Mouse (Mus musculus): ENCODE results near the gene D17Wsu92e. TPM values are rescaled to one million over a fixed set of nuclear protein-coding genes. Genes with fewer than 3 reads are reported as not detected.

The D17Wsu92e gene
- polyA plus RNA-seq, 1 experiment from 2014 or later, result 11.4 TPM

DNA sequence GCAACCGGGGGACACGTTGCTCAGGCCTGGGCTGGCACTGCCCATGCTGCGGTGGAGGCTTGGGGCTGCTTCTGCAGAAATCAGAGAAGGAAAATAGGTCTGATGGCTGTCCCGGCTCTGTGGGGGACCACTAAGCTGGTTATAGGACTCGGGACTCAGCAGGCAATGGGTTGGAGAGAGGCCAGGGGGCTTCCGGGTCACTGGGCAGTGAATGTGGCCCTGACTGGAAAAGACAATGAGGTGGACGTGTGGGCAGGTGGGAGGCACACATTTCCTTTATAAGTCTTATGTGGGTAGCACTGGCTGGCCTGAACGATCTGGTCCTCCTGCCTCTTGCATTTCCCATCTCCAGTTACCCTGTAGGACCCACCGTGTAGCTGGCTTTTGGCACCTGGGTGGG is 100.1 kb downstream of the D17Wsu92e start:
- no peaks in the 10 kb centered on the region for H3K27me3 ChIP-seq (replicated peaks)
- WGBS, result 41% methylated on average over 9 of the region's 9 CpGs
- no peaks in the 10 kb centered on the region for H3K36me3 ChIP-seq (replicated peaks)
- H3K9me3 ChIP-seq, result no peaks in the 10 kb centered on the region
- no peak overlapping the region for H3K4me2 ChIP-seq
- no peak overlapping the region for H3K9ac ChIP-seq
- no peak for ATAC-seq (replicated peaks)
- H3K4me3 ChIP-seq, result no peak overlapping the region
- peaks cover 16% of the 10 kb centered on the region for H3K4me1 ChIP-seq
- H3K27ac ChIP-seq, result no peak overlapping the region

DNA sequence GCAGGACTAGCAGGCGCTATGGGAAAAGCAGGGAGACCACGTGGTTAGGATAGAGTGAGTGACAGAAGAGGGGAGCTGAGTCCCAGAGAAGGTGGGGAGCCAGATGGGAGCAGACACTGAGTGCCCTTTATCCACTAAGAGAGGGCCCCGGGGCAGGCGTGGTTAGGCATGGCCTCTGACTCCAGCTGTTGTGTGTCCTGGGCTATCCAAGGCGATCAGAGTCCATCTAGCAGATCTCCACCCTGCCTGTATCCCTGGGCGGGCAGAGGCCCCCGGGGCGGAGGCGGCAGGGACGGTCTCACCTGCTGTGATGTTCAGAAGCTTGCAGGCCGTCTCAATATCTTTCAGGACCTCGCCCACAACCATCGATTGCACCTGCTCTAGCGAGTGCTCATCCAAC is 100.8 kb downstream of the D17Wsu92e start:
- H3K27ac ChIP-seq, result no peak overlapping the region
- no peak overlapping the region for H3K4me3 ChIP-seq
- no peak overlapping the region for H3K9ac ChIP-seq
- H3K9me3 ChIP-seq, result no peaks in the 10 kb centered on the region
- WGBS, result 70% methylated on average over 14 of the region's 14 CpGs
- ATAC-seq (replicated peaks), result no peak
- no peaks in the 10 kb centered on the region for H3K27me3 ChIP-seq (replicated peaks)
- peaks cover 13% of the 10 kb centered on the region for H3K4me1 ChIP-seq
- no peaks in the 10 kb centered on the region for H3K36me3 ChIP-seq (replicated peaks)
- no peak overlapping the region for H3K4me2 ChIP-seq

DNA sequence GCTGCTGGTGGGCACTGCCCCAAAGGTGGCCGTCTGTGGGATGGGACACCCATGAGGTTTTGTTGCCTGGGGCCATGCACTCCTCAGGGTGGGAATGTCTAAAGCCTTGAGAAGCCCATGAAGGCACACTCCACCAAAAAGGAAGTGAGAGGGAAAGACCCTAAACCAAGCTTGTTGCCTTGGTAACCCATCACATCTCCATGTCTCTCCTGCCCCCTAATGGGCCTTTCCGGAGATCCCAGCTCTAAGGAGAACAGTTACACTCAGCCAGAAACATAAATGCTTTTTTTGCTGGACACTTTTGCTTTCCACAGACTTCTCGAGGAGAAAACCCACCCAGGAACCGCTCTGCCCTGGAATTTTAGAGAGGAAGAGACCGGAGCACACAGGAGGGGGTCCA is 102.2 kb downstream of the D17Wsu92e start:
- H3K27me3 ChIP-seq (replicated peaks), result no peaks in the 10 kb centered on the region
- ATAC-seq (replicated peaks), result 0 out of 2 replicates have a peak, but pooled peaks have one; percentile 5
- H3K27ac ChIP-seq, result no peak overlapping the region
- no peaks in the 10 kb centered on the region for H3K9me3 ChIP-seq
- 53% methylated on average over 5 of the region's 5 CpGs for WGBS
- no peak overlapping the region for H3K9ac ChIP-seq
- H3K4me3 ChIP-seq, result no peak overlapping the region
- no peak overlapping the region for H3K4me2 ChIP-seq
- peaks cover 13% of the 10 kb centered on the region for H3K4me1 ChIP-seq
- H3K36me3 ChIP-seq (replicated peaks), result no peaks in the 10 kb centered on the region

DNA sequence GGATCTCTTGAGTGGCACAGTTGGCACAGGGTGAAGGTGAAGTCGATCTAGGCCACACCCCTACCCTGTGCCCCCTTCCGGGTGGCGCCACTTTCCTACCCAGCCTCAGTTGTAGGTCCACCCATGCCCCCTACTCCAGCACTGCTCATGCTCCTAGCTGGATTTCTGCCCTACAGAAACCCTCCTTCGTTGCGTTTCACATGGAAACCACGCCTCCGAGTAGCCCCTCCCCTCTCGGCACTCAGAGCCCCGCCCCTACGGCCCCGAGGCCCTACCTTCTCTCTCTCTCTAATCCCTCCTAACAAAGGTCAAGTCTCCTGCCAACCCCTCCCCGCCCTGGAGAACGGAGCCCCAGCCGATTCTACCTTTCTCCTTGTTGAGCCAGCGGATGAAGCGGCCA is 103.6 kb downstream of the D17Wsu92e start:
- 0 out of 2 replicates have a peak overlapping the region, but pooled peaks have one; percentile 1 for H3K9ac ChIP-seq
- peak overlapping the region; percentile 45 for H3K4me2 ChIP-seq

DNA sequence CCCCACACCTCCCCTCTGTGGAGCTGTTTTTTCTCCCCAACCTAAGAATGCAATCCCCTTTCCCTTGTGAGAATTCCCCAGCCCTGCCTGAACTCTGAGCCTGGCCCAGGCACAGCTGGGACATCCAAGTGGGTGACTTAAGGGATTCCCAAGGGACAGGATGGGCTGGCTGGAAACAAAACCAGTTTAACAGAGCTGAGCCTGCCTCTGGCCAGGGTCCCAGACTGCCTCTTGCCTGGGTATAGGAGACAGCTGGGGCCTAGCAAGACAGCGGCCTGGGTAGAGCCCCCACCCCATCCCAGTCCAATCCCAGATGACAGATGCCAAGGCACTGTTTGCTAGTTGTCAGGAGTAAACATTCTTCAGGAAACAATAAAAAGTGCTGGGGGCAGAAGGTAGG is 107.6 kb downstream of the D17Wsu92e start:
- Histone ChIP-seq H3K9ac (no peak overlapping the region), H3K36me3 (replicated peaks) (no peaks in the 10 kb centered on the region), H3K4me1 (peaks cover 11% of the 10 kb centered on the region), H3K27me3 (replicated peaks) (no peaks in the 10 kb centered on the region), H3K4me3 (no peak overlapping the region), H3K27ac (no peak overlapping the region), H3K4me2 (no peak overlapping the region), H3K9me3 (no peaks in the 10 kb centered on the region)
- ATAC-seq (replicated peaks), result no peak
- WGBS, result 52% methylated on average over 1 of the region's 1 CpGs

More for the DNA sequence above, 103.6 kb downstream of the D17Wsu92e start:
- Histone ChIP-seq H3K27me3 (replicated peaks) (no peaks in the 10 kb centered on the region), H3K4me3 (peak overlapping the region; percentile 23), H3K27ac (no peak overlapping the region), H3K4me1 (peaks cover 13% of the 10 kb centered on the region), H3K36me3 (replicated peaks) (no peaks in the 10 kb centered on the region), H3K9me3 (no peaks in the 10 kb centered on the region)
- WGBS, result 4% methylated on average over 16 of the region's 16 CpGs
- ATAC-seq (replicated peaks), result peak; percentile 58; the same call in 1 of the 2 replicates

DNA sequence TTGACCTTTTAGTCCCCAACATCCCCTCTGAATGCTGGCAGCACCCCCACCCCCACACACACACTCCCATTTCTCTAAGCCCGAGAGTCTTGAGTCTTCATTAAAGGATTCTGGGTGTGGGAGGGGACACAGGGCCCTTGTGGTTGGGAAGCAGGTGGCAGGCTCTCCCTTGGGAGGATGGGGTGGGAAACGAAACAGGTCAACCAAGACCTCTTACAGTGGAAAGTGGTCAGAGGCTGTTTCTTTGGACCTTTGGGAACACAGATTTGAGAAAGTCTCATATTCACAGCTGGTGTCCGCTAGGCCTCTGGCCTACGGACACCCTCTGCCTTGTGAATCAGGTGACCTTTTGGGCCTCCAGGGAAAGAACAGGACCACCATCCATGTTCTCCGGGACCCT is 110.8 kb downstream of the D17Wsu92e start:
- ATAC-seq (replicated peaks), result no peak
- no peak overlapping the region for H3K27ac ChIP-seq
- no peak overlapping the region for H3K9ac ChIP-seq
- peaks cover 4% of the 10 kb centered on the region; the same call in 1 of the 2 replicates for H3K4me1 ChIP-seq
- peaks cover 10% of the 10 kb centered on the region for H3K27me3 ChIP-seq (replicated peaks)
- H3K36me3 ChIP-seq (replicated peaks), result no peaks in the 10 kb centered on the region; the same call in 1 of the 2 replicates
- H3K9me3 ChIP-seq, result no peaks in the 10 kb centered on the region
- no peak overlapping the region for H3K4me3 ChIP-seq
- no peak overlapping the region for H3K4me2 ChIP-seq
- WGBS, result 77% methylated on average over 5 of the region's 5 CpGs

DNA sequence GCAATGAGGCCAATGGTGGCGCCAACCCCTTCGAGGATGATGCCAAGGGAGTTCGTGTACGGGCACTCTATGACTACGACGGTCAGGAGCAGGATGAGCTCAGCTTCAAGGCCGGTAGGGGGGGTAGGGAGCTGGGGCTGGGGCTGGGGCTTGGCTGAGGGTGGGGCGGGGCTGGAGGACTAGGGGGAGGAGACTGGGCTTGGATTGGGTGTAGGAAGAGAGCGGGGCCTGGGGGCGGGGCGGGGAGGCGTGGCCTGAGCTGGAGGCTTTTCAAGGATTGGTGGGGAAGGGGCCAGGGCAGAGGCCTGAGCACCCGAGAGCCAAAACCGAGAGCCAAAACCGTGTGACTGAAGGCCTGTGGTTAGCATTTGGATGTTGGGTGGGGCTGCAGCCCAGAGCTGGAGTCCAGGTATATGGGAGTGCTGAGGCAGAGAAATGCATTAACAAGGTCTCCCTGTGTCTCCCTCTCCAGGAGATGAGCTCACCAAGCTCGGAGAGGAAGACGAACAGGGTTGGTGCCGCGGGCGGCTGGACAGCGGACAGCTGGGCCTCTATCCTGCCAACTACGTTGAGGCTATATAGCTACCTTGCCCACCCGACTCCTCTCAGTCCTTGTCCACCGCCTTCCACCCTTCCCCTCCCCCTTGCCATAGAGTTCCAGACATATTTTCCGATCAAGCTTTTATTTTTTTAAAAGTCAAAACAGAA is 112.3 kb downstream of the D17Wsu92e start:
- peak overlapping the region; percentile 46 for H3K4me2 ChIP-seq
- peak; percentile 76 for ATAC-seq (replicated peaks)
- peaks cover 11% of the 10 kb centered on the region for H3K27me3 ChIP-seq (replicated peaks)
- peaks cover 4% of the 10 kb centered on the region; the same call in 1 of the 2 replicates for H3K4me1 ChIP-seq
- no peak overlapping the region for H3K27ac ChIP-seq
- no peaks in the 10 kb centered on the region for H3K9me3 ChIP-seq
- no peak overlapping the region for H3K9ac ChIP-seq
- WGBS, result 6% methylated on average over 25 of the region's 25 CpGs
- H3K4me3 ChIP-seq, result peak overlapping the region; percentile 15; the same call in 1 of the 2 replicates
- no peaks in the 10 kb centered on the region; the same call in 1 of the 2 replicates for H3K36me3 ChIP-seq (replicated peaks)

DNA sequence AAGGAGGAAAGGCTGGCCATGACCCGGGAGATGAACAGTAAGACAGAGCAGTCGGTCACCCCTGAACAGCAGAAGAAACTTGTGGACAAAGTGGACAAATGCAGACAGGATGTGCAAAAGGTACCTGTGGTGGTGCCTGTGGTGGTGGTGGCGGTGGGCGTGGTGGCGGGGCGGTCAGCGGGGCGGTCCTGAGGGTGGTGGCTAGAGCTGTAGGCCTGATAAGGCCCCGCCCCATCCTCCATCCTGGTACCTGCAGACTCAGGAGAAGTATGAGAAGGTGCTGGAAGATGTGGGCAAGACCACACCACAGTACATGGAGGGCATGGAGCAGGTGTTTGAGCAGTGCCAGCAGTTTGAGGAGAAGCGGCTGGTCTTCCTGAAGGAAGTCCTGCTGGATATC is 114.8 kb downstream of the D17Wsu92e start:
- Histone ChIP-seq H3K27me3 (replicated peaks) (peaks cover 11% of the 10 kb centered on the region), H3K4me3 (no peak overlapping the region), H3K4me2 (no peak overlapping the region), H3K9ac (no peak overlapping the region), H3K36me3 (replicated peaks) (no peaks in the 10 kb centered on the region; the same call in 1 of the 2 replicates), H3K9me3 (no peaks in the 10 kb centered on the region), H3K27ac (no peak overlapping the region), H3K4me1 (peaks cover 22% of the 10 kb centered on the region)
- 45% methylated on average over 10 of the region's 10 CpGs for WGBS
- ATAC-seq (replicated peaks), result no peak

DNA sequence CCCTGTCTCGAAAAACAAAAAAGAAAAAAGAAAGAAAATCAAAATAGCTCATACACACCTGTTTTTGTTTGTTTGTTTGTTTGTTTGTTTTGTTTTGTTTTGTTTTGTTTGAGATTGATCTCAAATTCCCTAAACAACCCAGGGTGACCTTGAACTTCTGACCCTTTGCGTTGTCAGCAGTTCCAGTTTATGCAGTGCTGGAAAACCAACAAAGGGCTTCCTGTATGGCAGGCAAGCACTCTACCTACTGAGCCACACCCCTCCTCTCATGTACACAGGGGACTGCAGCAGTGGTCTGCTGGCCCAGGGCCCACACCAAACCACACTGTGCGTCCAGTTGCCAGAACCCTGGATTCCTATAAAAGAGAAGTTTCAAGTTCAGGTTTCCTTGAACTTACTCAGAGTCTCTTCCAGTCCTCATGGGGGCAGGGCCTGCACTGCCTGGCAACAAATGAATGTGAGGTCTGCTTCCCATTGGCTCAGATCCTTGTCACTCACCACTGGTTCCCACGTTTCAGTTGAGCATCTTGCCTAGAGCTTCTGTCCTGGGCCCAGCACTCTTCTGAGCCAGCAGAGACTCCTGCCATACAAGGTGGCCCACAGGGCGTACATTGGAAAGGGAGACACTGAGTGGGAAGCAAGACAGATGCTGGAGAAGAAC is 116.4 kb downstream of the D17Wsu92e start:
- no peaks in the 10 kb centered on the region; the same call in 1 of the 2 replicates for H3K36me3 ChIP-seq (replicated peaks)
- 65% methylated on average over 5 of the region's 5 CpGs for WGBS
- H3K4me3 ChIP-seq, result no peak overlapping the region
- peaks cover 22% of the 10 kb centered on the region for H3K4me1 ChIP-seq
- no peaks in the 10 kb centered on the region for H3K9me3 ChIP-seq
- H3K4me2 ChIP-seq, result no peak overlapping the region
- H3K27ac ChIP-seq, result no peak overlapping the region
- H3K9ac ChIP-seq, result no peak overlapping the region
- peaks cover 11% of the 10 kb centered on the region for H3K27me3 ChIP-seq (replicated peaks)
- ATAC-seq (replicated peaks), result no peak

DNA sequence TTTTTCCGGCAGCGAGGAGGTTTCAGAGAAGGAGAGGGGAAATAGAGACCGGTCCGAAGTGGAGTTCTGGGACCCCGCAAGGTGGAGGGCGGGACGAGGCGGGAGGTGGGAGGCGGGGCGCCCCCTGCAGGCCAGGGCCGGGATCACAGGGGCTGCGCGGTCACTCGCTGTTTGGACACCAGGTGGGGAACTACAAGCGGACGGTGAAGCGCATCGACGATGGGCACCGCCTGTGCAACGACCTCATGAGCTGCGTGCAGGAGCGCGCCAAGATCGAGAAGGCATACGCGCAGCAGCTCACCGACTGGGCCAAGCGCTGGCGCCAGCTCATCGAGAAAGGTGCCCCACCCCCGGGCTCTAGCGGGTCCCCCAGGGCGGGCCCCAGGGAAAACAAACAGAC is 117.9 kb downstream of the D17Wsu92e start:
- H3K9ac ChIP-seq, result no peak overlapping the region
- H3K27me3 ChIP-seq (replicated peaks), result peaks cover 11% of the 10 kb centered on the region
- H3K4me3 ChIP-seq, result 0 out of 2 replicates have a peak overlapping the region, but pooled peaks have one; percentile 15
- 1% methylated on average over 34 of the region's 34 CpGs for WGBS
- H3K36me3 ChIP-seq (replicated peaks), result no peaks in the 10 kb centered on the region; the same call in 1 of the 2 replicates
- no peak for ATAC-seq (replicated peaks)
- no peak overlapping the region for H3K27ac ChIP-seq
- H3K4me1 ChIP-seq, result peaks cover 18% of the 10 kb centered on the region
- peak overlapping the region; percentile 43 for H3K4me2 ChIP-seq
- no peaks in the 10 kb centered on the region for H3K9me3 ChIP-seq

DNA sequence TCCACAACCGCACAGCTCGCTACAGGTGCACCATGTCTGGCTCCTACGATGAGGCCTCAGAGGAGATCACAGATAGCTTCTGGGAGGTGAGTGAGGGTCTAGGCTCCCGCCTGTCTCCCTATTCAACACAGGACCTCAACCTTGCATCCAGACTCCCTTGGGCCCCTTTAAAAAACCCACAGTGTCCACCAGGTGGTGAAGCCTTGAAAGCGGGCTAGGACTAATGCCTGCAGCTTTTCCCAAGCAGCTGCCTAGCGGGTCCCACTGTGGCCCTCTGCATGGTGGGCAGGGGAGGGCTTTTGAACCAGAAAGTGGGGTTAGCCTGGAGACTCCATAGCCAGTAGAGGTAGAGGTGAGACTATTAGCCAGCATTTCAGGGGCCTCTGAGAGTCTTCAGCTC is 118.6 kb downstream of the D17Wsu92e start:
- Histone ChIP-seq H3K4me1 (peaks cover 18% of the 10 kb centered on the region), H3K4me3 (no peak overlapping the region), H3K4me2 (no peak overlapping the region), H3K27me3 (replicated peaks) (peaks cover 7% of the 10 kb centered on the region), H3K36me3 (replicated peaks) (no peaks in the 10 kb centered on the region; the same call in 1 of the 2 replicates), H3K9ac (no peak overlapping the region), H3K27ac (peak overlapping the region; percentile 50; the same call in 1 of the 2 replicates), H3K9me3 (no peaks in the 10 kb centered on the region)
- WGBS, result 70% methylated on average over 6 of the region's 6 CpGs
- ATAC-seq (replicated peaks), result 0 out of 2 replicates have a peak, but pooled peaks have one; percentile 13

All from midbrain, embryonic 15.5 days (tissue).